Mouse (Mus musculus) intestine, embryonic 16.5 days (tissue): Measurements from ENCODE around the gene Svs2. TPM values are rescaled to one million over a fixed set of nuclear protein-coding genes. Genes with fewer than 3 reads are reported as not detected.
"Not testable (repeated sequence)": the region's sequence is repeated elsewhere in the genome, so short reads cannot be mapped to it uniquely, and the experiment has no call there.

ENCODE experiments used
- ATAC-seq: fragments of 200-750 bp; cut with Nextera tagmentation; 2 replicates; pipeline ENCODE4 v1.8.0; 2017; ENCODE audit warnings: moderate TSS enrichment, moderate library complexity
- H3K27ac ChIP-seq: fragments of 300-500 bp; sonication (generic); 2 replicates; pipeline ENCODE4 v1.5.1; 2014; ENCODE audit warnings: mild to moderate bottlenecking, low read length
- H3K27me3 ChIP-seq: fragments of 300-500 bp; sonication (generic); replicated peaks from 2 replicates; pipeline ENCODE4 v1.6.1; 2014; ENCODE audit warnings: low read length, control low read depth, mixed read lengths; ENCODE audit not compliant: control insufficient read depth, insufficient read depth
- H3K36me3 ChIP-seq: fragments of 300-500 bp; sonication (generic); 2 replicates; pipeline ENCODE4 v1.6.1; 2014; ENCODE audit warnings: low read length, control low read depth; ENCODE audit not compliant: control insufficient read depth, insufficient read depth
- H3K4me1 ChIP-seq: fragments of 300-500 bp; sonication (generic); 2 replicates; pipeline ENCODE4 v1.6.1; 2014; ENCODE audit warnings: low read length, control low read depth, mixed read lengths; ENCODE audit not compliant: control insufficient read depth, insufficient read depth
- H3K4me2 ChIP-seq: fragments of 300-500 bp; sonication (generic); 2 replicates; pipeline ENCODE4 v1.6.1; 2014; ENCODE audit warnings: low read depth, low read length, control low read depth
- H3K4me3 ChIP-seq: fragments of 300-500 bp; sonication (generic); 2 replicates; pipeline ENCODE4 v1.5.1; 2014; ENCODE audit warnings: mild to moderate bottlenecking, low read length
- H3K9ac ChIP-seq: fragments of 300-500 bp; sonication (generic); 2 replicates; pipeline ENCODE4 v1.6.1; 2014; ENCODE audit warnings: low read depth, low read length
- H3K9me3 ChIP-seq: fragments of 300-500 bp; sonication (generic); 2 replicates; pipeline ENCODE4 v1.6.1; 2016; ENCODE audit warnings: low read length, control low read depth; ENCODE audit not compliant: control insufficient read depth
- WGBS: fragments of 180-500 bp; shearing (Covaris S2); extraction: QIAGEN DNeasy Blood & Tissue Kit; methylation state at CpG from one replicate; pipeline ENCODE4 v1.1.7; 2014; 5-methylcytosine and 5-hydroxymethylcytosine counted together
- polyA plus RNA-seq: library from polyadenylated mRNA; unstranded; fragments of >200 nt; fragmentation: Nextera tagmentation; extraction: Ambion mirVana; gene quantifications from 2 replicates; pipeline ENCODE4 v1.2.1, GENCODE M21; 2015

Svs2 gene
- polyA plus RNA-seq, 1 experiment from 2014 or later = not detected

GRCm38 (mm10) chr2:164206676-164207075, 31.6 kb downstream of the Svs2 start:
- Histone ChIP-seq H3K4me3 (no peak overlapping the region), H3K4me2 (no peak overlapping the region), H3K9me3 (no peaks in the 10 kb centered on the region), H3K27ac (no peak overlapping the region), H3K9ac (no peak overlapping the region), H3K27me3 (no peaks in the 10 kb centered on the region), H3K4me1 (no peaks in the 10 kb centered on the region), H3K36me3 (no peaks in the 10 kb centered on the region)
- no peak for ATAC-seq
- 74% methylated on average over 4 of the region's 4 CpGs for WGBS

DNA sequence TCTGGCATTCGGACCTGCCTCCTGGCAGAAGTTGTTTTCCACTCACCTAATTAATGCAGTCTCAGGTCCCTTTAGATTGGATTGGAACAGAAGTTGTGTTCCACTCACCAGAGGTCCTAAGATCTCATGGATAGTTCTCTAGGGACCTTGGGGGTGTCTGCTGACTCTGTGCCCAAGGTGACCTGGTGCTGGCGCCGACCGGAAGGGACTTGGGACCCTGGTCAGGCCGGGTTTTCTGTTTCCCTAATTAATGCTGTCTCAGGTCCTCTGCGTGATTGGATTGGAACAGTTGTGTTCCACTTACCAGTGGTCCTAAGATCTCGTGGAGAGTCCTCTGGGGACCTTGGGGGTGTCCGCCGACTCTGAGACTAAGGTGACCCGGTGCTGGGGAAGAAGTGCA, 32.3 kb downstream of the Svs2 start:
- 91% methylated on average over 10 of the region's 10 CpGs for WGBS
- not testable (repeated sequence) for H3K27me3 ChIP-seq, H3K9ac ChIP-seq, H3K9me3 ChIP-seq, H3K36me3 ChIP-seq, H3K4me1 ChIP-seq, H3K4me3 ChIP-seq, H3K27ac ChIP-seq, ATAC-seq, H3K4me2 ChIP-seq

DNA sequence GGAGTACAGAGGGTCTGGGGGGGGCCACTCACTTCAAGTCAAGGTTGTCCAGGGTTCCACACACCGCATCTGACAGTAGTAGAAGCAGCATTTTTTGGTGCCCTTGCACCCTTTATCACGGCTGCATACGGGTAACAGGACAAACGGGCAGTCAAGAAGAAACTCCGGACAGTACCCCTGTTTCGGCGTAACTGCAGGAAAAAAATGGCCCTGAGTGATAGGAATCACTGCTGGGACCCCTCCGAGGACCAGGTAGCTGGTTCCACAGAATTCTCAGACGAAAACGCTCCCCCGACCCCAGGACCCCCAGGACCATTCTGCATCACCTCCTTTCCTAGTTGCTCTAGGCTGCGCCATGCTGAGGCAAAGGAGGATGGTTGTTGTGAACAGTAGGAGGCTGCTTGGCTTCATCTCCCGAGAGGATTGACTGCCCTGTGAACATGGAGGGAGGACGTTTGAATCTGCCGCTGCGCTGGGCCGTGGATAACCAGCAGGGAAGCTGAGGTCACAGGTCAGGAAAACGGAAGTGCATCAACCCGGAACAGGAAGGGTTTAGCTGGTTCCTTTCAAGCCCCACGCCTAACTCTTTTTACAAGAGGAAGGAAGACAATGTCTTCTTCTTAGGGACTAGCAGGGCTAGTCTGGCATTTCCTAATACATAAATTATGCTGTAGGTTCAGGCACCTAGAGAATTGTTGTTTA, 38.5 kb downstream of the Svs2 start, which contains the start of gene Wfdc15a:
TSS of gene Wfdc15a (minus strand) at position 505 of the 702 bp plus-strand sequence.
- 79% methylated on average over 20 of the region's 20 CpGs for WGBS
- Histone ChIP-seq H3K27ac (no peak within 1 kb of the TSS), H3K9me3 (no peaks in the 10 kb centered on the region), H3K9ac (no peak within 1 kb of the TSS), H3K4me2 (no peak within 1 kb of the TSS), H3K4me3 (no peak within 1 kb of the TSS), H3K36me3 (no peaks in the 10 kb centered on the region), H3K27me3 (no peaks in the 10 kb centered on the region), H3K4me1 (no peaks in the 10 kb centered on the region)
- ATAC-seq = no peak

DNA sequence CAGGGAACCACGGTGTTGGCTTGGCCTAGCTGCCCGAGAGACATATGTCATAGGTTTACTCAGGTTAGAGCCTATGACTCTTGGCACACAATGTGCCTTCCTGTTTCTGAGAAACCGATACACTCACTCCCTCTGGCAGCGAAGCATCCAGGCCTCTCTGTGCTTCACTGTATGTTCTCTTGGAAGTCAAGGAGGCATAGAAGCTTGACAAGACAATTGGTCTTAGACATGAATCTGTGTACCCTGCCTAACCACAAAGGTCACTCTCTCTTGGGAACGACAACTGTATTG, 41.6 kb downstream of the Svs2 start:
- H3K27ac ChIP-seq = no peak overlapping the region
- H3K9ac ChIP-seq = no peak overlapping the region
- H3K4me2 ChIP-seq = no peak overlapping the region
- H3K9me3 ChIP-seq = no peaks in the 10 kb centered on the region
- no peak for ATAC-seq
- no peaks in the 10 kb centered on the region for H3K27me3 ChIP-seq
- no peaks in the 10 kb centered on the region for H3K4me1 ChIP-seq
- H3K36me3 ChIP-seq = no peaks in the 10 kb centered on the region
- no peak overlapping the region for H3K4me3 ChIP-seq
- 85% methylated on average over 5 of the region's 5 CpGs for WGBS

DNA sequence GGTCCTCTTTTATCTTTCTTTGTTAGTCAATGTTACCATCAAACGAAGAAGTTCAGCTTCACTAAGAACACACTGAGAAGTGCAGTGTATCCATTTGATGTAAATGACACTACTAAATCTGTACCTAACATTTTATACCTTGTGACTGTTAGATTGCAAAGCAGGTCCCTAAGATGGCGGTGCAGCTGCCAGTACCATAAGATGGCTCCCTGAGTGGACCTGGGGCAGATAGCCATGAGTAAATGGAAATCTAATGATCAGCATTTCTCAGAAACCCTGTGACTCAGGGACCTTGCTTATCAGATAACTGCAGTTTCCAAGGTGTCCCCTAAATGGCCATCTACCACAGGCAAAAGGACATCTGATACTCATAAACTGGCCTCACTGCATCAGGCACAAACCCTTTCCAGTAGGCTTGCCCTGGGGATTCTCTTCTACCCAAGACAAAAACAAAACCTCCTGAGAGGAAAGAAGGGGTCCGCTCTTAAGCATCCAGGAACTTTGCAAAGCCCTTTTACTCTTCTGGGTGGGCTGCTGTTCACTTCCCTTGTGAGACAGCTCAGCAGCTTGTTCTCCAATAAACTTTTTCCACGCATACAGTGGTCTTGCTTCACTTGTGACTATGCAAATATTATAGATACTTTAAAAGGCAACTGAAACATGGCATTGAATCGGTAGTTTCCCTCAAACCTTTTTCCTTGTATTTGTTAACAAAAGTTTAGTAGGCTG, 42.1 kb downstream of the Svs2 start:
- Histone ChIP-seq H3K9me3 (no peaks in the 10 kb centered on the region), H3K27ac (no peak overlapping the region), H3K27me3 (no peaks in the 10 kb centered on the region), H3K4me1 (no peaks in the 10 kb centered on the region), H3K4me3 (no peak overlapping the region), H3K9ac (no peak overlapping the region), H3K36me3 (no peaks in the 10 kb centered on the region), H3K4me2 (no peak overlapping the region)
- no peak for ATAC-seq
- WGBS = 81% methylated on average over 5 of the region's 5 CpGs

DNA sequence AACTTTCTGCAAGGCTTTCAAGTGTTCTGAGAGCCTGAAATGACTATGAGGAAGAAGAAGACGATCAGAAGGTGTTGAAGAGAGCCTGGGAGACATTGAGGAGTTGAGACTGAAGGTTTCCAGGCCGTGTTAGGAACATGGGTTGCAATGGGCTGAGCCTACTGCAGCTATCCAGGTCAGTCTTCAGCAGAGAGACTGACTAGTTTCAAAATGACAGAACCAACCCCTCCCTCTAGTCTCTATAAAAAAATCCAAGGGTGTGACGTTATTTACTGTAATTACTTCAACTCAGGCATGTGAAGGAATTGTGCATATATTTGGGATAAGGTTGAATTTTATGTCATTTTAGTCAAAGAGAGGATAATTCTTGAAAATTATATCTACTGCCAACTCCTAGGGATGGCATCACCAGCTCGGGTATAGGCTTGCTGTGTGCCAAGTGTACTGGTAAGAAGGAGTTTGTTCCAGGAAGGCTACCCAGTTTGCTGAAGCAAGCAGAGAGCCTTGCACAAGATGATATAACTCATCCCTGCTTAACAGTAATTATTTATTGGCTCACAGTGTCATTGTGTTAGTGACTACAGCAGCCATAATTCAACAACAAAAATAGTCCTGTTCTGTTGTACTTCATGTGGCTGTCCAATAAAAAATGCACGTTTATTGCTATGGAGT, 43.2 kb downstream of the Svs2 start:
- H3K4me3 ChIP-seq = no peak overlapping the region
- H3K27me3 ChIP-seq = no peaks in the 10 kb centered on the region
- no peak overlapping the region for H3K9ac ChIP-seq
- H3K36me3 ChIP-seq = no peaks in the 10 kb centered on the region
- 67% methylated on average over 5 of the region's 5 CpGs for WGBS
- ATAC-seq = no peak
- H3K9me3 ChIP-seq = no peaks in the 10 kb centered on the region
- H3K4me2 ChIP-seq = no peak overlapping the region
- no peak overlapping the region for H3K27ac ChIP-seq
- H3K4me1 ChIP-seq = no peaks in the 10 kb centered on the region

- Histone ChIP-seq H3K9me3 (no peaks in the 10 kb centered on the region), H3K27me3 (no peaks in the 10 kb centered on the region), H3K9ac (no peak overlapping the region), H3K4me3 (no peak overlapping the region), H3K4me1 (no peaks in the 10 kb centered on the region), H3K36me3 (no peaks in the 10 kb centered on the region), H3K4me2 (no peak overlapping the region), H3K27ac (no peak overlapping the region)
- no peak for ATAC-seq
These were observed 46.0 kb downstream of the Svs2 start for GRCm38 (mm10) chr2:164192279-164192678.

GRCm38 (mm10) chr2:164190576-164190975, 47.7 kb downstream of the Svs2 start, which contains the start of gene Wfdc12:
Gene Wfdc12, minus strand, starts transcription at chr2:164190608.
- Histone ChIP-seq H3K27me3 (no peaks in the 10 kb centered on the region), H3K9me3 (no peaks in the 10 kb centered on the region), H3K9ac (no peak within 1 kb of the TSS), H3K4me1 (no peaks in the 10 kb centered on the region), H3K27ac (no peak within 1 kb of the TSS), H3K4me3 (no peak within 1 kb of the TSS), H3K36me3 (no peaks in the 10 kb centered on the region), H3K4me2 (no peak within 1 kb of the TSS)
- 87% methylated on average over 6 of the region's 6 CpGs for WGBS
- ATAC-seq = no peak

GRCm38 (mm10) chr2:164188722-164189121, 49.5 kb downstream of the Svs2 start:
- H3K9ac ChIP-seq = no peak overlapping the region
- WGBS = 28% methylated on average over 5 of the region's 5 CpGs
- no peak overlapping the region for H3K27ac ChIP-seq
- no peak overlapping the region for H3K4me2 ChIP-seq
- no peaks in the 10 kb centered on the region for H3K27me3 ChIP-seq
- H3K36me3 ChIP-seq = no peaks in the 10 kb centered on the region
- no peaks in the 10 kb centered on the region for H3K4me1 ChIP-seq
- no peaks in the 10 kb centered on the region for H3K9me3 ChIP-seq
- ATAC-seq = no peak
- H3K4me3 ChIP-seq = no peak overlapping the region
